Mouse (Mus musculus) frontal cortex, adult (tissue): ENCODE data around the gene 1700022I11Rik.
"Not testable (repeated sequence)": the region's sequence is repeated elsewhere in the genome, so short reads cannot be mapped to it uniquely, and the experiment has no call there.

ENCODE experiments used
- ATAC-seq: cut with Nextera tagmentation; 2 replicates; pipeline ENCODE4 v1.9.2; 2017; ENCODE audit warnings: mild to moderate bottlenecking, moderate library complexity, mixed read lengths; ENCODE audit not compliant: low TSS enrichment

The 1700022I11Rik gene

DNA sequence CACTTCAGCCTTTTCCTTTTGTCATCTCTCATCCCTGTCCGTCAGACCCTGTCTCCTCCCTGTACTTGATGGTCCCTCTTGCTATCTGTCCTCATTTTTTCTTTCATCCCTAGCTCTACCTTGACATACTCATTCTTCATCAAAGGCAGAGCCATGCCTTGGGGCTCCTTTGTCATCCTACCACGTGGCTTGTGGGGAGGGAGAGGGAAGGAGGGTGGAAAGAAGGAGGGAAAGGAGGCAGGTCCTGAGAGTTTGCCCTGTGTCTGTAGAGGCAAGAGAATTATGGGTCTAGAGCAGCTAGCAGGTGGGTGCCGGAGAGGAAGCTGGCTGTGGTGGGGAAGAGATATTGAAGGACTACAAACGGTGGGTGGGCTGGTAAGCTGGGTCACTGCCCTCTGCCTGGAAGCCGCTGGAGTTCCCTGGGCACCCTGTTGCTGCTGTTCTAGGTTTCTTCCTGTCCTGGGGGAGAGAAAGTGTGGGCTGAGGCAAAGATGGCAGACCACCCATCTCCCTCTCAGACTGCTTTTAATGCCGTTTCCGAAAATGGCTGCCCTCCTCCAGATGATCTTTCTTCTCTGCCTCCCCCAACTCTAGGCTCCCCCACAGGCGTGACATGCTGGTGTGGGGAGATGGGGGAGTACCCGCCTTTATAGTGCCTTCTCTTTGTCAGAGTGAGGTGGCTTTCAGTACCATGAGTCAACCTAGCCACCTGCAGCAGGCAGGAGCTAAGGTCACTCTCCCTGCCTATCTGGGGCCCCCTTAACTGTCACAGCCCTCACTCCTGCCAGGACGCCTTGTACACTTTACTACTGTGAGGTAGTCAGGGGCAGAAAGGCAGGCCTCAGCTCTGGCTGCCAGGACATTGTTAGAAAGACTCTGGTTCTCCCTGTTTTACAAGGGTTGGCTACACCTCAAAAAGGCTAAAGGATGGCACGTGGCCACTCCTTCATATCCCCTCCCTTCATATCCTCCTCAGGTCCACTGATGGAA is 17.9 kb upstream of the 1700022I11Rik start:
- no peak for ATAC-seq

DNA sequence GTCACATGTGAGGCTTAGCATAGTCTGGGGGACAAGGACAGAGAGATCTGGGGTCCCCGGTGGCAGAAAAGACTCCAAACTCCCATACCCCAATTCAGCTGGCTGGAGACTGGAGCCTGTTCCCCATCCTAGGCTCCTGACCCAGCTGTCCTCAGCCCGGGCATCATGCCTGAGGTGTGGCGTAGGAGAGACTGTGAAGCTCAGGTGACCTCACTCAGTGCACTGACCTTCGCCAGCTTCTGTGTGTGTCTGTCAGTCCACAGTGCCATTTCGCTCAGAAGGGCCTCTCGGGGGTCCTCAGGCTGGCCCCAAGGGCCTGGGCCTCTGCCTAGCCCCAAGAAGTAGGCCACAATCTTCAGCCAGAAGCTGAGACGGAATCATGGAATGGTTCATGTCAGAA is 16.8 kb upstream of the 1700022I11Rik start:
- ATAC-seq = no peak

DNA sequence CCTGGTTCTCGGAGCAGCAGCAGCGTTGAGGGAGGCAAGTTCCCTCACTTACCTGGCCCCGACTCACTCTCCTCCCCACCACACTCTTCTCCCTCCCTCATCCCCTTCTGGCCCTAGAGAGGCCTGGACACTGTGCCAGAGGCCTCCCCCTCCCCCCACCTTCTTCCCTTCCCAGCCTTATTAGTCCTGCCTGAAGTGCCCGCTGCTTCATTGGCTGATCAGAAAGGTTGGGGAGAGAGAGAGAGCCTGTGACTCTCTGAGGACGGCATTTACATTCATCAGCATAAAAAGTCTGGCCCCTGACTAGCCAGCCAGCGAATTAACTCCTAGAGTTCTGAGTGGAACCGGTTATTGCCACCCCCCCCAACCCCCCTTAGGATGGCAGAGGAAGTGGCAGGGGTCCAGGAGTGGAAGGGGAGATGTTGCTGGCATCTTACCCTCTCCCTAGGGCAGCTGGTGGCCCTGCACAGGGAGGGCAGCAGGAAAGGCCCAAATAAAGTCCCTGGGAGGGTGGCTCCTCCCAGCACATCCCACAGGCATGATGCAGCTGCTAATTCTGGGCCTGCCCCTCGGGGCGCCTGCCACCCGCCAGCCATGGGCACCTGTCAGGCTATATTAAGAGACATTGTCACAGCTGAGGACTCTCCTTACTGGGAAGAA is 15.8 kb upstream of the 1700022I11Rik start:
- ATAC-seq = peak; percentile 13; the same call in 1 of the 2 replicates

DNA sequence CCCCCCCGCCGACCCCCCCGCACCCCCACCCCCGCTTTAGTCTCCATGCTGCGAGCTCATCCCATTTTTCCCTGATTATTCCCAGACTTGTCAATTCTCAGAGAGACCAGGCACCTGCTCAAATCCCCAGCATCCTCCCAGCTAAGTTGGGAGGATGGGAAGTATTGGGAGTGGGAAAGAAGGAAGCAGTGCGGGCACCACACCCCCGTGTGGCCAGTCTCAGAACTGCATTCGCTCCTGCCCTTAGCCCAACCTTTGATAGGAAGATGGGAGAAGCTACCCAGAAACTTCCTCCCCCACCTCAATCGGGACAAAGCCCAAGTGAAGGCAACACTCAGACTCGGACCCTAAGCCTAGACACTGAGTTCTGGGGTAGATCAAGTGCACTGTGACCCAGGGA is 15.1 kb upstream of the 1700022I11Rik start:
- no peak for ATAC-seq

DNA sequence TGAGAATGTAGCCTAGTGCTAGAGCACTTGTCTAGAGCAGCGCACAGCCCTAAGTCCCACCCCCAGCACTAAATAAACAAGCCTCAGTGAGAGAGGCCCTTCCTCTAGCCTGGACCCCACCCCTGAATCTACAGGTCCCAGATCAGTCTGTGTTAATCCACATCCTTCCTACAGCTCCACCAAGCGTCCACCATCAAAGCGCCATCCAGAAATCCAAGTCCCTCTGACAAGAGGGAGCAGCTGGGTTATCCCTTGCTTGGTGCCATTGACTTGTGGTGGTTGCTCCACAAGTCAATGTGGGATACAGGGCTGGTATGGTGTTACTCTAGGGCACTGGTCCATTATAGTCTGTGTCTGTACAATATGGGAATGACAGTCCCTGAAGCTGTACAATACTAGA is 14.2 kb upstream of the 1700022I11Rik start:
- no peak for ATAC-seq

DNA sequence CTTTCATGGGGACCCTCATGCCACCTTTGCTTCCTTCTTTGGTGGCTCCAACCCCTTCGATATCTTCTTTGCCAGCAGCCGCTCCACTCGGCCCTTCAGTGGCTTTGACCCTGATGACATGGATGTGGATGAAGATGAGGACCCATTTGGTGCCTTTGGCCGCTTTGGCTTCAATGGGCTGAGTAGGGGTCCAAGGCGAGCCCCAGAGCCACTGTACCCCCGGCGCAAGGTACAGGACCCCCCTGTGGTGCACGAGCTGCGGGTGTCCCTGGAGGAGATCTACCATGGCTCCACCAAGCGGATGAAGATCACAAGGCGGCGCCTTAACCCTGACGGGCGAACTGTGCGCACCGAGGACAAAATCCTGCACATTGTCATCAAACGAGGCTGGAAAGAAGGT is 12.8 kb upstream of the 1700022I11Rik start:
- ATAC-seq = no peak

DNA sequence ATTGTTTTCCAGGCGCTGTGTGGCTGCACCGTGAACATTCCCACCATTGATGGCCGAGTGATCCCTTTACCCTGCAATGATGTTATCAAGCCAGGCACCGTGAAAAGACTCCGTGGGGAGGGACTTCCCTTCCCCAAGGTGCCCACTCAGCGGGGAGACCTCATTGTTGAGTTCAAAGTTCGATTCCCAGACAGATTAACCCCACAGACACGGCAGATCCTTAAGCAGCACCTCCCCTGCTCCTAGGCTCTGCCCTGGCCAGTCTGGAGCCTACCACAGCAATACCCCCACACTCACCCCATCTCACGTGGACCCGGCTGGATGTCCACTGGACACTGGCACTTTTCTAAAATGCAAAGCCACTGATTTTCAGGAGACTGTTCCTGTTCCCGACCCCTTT is 12.1 kb upstream of the 1700022I11Rik start:
- no peak for ATAC-seq

DNA sequence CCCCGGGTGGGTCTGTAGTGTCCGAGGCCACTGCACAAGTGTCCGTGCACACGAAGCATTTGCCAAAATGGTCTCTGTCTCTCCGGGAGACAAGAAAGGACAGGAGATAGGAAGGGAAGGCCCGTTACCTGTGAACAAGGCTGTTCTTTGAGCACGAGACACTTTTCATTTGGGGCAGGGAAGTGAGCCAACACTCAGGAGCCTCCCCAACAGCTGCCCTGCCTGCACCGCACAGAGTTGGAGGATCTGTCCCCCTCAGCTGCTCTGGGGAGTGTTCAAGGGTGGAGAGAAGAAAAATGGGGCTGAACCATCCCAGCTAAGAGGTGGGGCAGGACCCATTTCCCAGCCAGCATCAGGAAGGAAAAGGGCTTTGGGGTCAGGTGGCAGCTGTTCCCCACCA is 11.4 kb upstream of the 1700022I11Rik start:
- no peak for ATAC-seq

DNA sequence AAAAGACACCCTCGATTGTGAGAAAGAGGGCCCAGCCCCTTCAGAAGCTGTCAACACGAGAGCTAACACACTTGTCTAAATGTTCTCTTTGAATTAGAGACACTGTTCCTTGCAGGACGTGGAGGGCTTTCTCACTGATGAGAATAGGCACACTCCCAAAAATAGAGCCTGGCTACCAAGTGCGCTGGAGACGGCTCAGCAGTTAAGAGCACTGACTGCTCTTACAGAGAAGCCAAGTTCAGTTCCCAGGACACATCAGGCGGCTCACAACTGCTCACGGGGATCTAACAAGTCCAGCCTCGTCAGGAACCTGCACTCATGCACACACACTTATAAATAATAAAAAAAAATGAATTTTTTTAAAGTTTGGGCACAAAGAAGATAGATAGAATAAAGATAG is 10.5 kb upstream of the 1700022I11Rik start:
- ATAC-seq = peak; percentile 10

DNA sequence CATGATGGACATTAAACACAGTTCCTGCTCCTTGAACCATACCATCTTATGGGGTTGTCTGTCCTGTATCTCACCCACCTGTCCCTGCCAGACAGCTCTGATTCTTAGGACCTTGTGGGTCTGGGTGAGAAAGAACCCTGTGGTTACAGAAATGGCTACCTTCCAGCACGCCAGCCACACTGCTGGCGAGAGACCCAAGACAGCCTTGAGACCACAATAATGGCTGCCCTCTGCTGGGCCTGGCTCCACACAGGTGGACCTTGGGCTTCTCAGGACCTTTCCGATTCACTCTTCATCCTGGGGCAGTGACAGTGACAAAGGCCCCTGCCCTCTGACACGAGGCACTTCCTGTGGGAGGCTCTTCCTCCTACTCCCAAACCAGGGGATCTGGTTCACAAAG is 10.0 kb upstream of the 1700022I11Rik start:
- ATAC-seq = no peak

DNA sequence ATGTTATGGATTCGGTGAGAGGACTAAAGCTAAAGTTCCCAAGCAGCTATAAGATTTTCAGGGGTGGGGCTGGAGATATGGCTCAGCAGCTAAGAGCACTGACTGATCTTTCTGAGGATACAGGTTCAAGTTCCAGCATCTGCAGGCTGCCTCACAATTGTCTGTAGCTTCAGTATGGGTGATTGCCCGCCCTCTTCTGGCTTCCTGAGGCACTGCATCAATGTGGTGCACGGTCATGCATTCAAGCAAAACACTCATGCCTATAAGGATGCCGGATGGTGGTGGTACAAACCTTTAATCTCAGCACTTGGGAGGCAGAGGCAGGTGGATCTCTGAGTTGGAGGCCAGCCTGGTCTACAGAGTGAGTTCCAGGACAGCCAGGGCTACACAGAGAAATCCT is 7.8 kb upstream of the 1700022I11Rik start:
- ATAC-seq = peak; percentile 38; the same call in 1 of the 2 replicates

DNA sequence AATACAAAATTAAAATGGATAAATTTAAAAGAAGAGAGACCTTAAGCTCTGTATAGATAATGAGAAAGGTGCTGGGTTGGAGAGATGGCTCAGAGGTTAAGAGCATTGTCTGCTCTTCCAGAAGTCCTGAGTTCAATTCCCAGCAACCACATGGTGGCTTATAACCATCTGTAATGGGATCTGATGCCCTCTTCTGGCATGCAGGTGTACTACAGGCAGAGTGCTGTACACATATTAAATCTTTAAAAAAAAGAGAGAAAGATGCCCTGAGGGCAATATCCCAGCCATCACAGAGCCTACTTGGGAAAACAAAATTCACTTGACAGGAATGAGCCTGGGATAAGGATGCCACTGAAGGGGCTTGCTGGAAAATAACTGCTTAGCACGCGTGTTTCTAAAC is 5.9 kb upstream of the 1700022I11Rik start:
- ATAC-seq = no peak

DNA sequence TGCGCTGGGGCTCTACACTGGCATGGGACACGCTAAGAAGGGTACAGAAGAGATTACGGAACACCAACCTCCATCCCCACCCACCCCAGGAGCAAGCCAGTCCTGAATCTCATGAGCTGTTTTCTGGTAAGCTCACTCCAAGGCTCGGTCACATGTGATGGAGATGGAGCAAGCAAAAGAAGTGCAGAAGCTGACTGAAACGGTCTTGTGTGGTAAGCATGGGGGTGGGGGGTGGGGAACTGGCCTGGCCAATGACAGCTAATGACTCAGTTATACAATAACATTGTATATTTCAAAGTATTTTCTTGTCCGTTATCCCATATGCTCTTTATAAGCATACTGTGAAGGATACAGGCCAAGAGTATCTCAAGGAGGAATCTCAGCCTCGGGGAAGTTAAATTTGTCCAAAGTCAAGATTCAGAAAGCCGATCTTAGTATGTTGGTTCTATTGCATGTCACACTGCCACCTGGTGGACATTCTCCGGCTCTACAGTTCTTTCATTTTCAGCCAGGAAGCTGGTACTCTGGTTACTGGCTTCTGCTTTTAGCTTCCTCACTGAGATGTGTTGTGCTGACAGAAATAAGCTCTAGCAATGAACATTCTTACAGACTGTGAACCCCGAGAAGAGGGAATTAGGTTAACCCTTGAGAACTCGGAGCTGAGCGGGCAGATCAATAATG is 4.2 kb upstream of the 1700022I11Rik start:
- peak; percentile 79 for ATAC-seq

DNA sequence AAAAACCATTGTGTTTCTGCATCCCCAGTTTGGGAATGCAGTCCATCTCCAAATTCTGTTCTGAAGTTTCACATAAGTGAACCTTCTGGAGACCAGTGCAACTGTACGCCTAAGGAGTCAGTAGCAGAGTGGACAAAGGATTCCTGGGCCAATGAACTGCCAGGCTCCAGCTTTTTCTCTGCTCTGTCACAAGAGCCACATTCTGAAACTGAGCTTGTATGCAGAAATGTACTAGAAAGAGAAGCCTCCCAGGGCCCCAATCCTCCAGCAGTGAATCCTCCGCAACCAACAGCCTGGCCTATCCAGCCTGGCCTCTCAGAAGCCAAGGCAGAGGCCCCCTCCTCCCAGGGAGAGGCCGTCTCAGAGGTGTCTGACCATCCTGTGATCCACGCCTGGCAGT is 3.5 kb downstream of the 1700022I11Rik start:
- ATAC-seq = no peak

DNA sequence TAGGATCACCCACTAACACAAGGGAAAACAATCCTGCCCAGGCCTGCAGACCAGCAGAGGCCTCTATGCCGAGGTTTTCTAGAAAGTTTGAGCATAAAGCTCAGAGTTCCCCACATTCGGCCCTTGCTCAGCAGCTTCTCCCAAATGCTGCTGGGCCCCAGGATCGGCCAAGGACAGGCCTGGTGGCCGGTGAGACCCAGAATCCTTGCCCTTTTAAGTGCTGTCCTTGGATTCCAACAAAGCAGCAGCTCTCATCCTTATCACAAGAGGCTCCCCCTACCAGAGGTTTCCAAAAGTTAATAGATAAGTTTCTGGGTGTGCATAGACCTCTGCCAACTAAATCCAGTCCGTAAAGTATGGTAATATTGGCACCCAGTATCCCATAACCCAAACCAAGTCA is 4.5 kb downstream of the 1700022I11Rik start:
- no peak for ATAC-seq

DNA sequence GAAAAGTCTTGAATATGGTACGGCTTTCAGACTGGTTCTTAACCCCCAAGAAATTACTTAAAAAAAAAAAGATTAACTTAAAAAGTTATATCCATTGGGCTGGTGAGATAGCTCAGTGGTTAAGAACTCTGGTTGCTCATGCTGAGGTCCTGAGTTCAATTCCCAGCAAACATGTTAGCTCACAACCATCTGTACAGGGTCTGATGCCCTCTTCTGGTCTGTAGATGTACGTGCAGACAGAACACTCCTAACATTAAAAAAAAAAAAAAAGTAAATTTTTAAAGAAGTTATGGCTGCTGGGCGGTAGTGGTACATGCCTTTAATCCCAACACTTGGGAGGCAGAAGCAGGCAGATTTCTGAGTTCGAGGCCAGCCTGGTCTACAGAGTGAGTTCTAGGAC is 8.7 kb downstream of the 1700022I11Rik start:
- ATAC-seq = no peak

DNA sequence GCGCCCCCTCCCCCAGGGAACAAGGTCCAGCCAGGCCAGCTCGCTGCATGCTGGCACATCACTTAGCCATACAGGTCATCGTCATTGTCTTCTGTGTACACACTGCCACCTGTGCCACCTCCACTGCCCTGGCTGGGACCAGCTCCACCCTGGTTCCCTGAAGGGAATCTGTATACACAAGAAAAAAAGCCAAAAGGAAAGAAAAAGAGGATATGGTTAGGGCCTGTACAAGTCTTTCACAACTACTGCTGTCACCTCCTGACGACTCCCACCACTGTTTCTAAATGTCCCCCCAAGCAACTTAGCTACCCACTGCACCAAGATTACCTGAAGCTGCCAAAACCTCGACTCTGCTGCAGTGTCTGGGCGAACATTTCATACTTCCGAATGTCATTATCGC is 11.1 kb downstream of the 1700022I11Rik start:
- ATAC-seq = not testable (repeated sequence)

DNA sequence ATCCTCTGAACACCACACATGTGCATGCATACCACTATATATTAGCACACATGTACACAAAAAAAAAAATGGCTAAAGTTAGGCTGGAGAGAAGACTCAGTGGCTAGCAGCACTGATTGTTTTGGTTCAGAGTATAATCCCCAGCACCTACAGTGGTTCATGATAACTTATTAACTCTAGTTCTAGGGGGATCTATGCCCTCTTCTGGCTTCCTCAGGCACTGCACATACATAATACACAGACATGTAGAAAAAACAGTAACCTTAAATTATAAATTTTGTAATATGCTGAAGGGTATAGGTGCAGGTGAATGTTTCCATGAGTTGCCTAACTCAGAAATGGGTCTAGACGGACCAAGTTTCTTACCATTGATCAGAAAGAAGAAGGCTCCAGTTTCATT is 18.9 kb downstream of the 1700022I11Rik start:
- ATAC-seq = no peak

DNA sequence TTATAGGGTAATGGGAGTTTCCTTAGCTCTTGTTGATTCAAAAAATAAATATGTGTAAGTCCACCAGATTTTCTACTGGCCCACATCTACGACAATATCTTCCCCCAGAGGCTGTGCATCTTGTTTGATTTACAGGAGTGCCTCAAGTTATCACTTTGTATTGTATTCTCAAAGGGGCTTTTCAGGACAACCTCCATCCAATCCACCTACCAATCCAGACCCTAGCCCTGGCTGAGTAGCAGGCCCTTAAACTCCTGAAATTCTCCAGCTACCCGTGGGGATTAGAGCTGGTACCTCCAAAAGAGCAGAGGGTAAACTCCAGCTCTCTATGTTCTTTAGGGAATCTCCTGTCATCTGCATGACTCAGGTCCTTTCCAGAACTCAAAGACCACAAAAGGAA is 28.6 kb downstream of the 1700022I11Rik start:
- ATAC-seq = no peak

DNA sequence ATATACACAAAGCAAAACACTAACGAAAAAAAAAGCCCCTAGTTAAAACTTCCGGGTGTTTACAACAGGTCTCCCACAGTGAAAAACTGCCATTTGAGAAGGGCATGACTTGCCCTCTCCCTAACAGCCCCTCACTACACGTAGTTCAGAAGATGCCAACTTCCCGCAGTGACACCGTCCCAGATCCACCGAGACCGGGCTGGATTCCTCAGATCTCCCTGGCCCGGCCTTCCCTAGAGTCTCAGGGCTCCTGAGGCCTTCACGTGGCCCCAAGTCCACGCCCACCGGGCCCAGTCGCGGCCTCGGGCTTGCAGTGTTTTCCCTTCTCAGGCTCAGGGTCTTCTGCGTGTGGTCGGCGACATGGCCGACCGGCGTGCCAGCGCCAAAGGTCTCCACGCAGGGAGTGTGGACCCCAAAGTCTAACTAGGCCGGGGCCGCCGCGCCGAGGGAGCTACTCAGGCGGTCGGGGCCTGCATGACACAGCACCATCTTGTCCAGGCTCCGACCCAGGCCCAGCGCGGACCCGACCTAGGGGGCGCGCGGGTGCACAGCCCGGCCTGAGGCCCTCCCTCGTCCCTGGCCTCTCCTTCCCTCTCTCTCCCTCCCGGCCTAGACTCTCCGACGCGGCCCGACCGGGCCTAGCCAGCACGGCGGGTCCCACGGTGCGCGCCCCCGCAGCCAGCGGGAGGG is 30.2 kb downstream of the 1700022I11Rik start:
- peak; percentile 48 for ATAC-seq

DNA sequence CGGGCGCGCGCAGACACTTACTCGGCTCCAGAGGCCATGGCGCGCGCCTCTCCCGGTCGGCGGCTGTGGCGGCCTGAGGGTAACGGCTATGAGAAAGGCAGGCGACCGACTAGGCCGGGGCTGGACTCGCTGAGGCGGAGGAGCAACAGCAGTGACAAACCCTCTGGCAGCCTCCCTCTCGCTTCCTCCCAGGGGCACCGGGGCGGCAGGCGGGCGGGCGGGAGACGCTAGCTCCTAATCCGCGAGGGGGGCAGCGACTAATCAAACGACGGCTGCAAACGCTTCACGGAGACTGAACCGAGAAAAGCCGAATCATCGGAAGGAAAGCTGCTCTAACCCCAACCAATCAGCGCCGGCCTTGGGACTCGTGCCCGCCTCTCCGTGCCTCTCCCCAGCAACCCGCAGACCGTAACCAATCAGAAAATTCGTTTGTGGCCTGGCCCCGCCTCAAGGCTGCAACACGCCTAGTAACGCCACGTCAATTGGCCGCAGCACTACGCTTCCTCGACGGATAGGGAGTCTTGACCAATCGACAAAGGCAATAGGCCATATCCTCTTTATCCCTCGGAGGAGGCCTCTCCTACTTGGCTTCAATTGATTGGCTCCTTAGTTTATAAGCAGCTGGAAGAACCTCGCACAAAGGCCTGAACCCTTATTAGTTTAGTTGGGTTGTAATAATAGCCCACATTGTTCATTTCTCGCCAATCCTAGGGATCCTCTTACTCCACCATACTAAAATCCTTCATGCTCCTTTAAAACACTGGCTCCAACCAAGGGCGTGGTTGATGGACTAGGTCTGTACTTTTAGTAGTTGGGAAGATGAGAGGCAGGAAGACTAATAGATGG is 31.0 kb downstream of the 1700022I11Rik start, which contains the start of gene Vcp:
Vcp (minus strand) TSS at position 367 of the 846 bp plus-strand sequence.
- ATAC-seq = peak; percentile 93
